In genomic region chr8:122962046-122962445, GRCm38 (mm10) we compare ENCODE assay signal across 19 mouse cellular contexts.
DNase-seq lines count a peak whose midpoint lies in the region; ATAC-seq and TF ChIP-seq lines count a peak whose summit lies in the region.
"Had no signal": no experiment of that assay in that cellular context is flagged by ENCODE, and none has a peak within 500 bp of the region (broad histone marks: within the 10 kb centered on the region; RNA-seq: fewer than 3 reads in every experiment).

No protein-coding gene starts in this region.

- H3K4me3 ChIP-seq in lung, postnatal 0 days (ENCODE audit: low read depth, low read length) = no peak overlapping the region
- H3K4me3 ChIP-seq in MEL (ENCODE audit: control insufficient read depth in 1 of 2, insufficient read depth in 1 of 2, low read depth in 2 of 2, low read length in 2 of 2) = no peak overlapping the region
- H3K4me3 ChIP-seq in intestine, postnatal 0 days (ENCODE audit: low read depth, low read length) = no peak overlapping the region
- no peak overlapping the region for H3K4me3 ChIP-seq in myocyte
- H3K4me3 ChIP-seq in heart, embryonic 12.5 days = no peak overlapping the region
- no peak overlapping the region for H3K4me3 ChIP-seq in hindbrain, embryonic 13.5 days
- H3K4me3 ChIP-seq: embryonic facial prominence, embryonic 15.5 days; hindbrain, embryonic 15.5 days; layer of hippocampus, adult 2 months; limb, embryonic 15.5 days had no signal

- no peak for TF ChIP-seq EP300 in lung, postnatal 0 days (IDR thresholded peaks at IDR 0.05)
- TF ChIP-seq EP300 in MEL (IDR thresholded peaks at IDR 0.05; ENCODE audit: low read depth in 1 of 2, low read length in 2 of 2) = no peak

- TF ChIP-seq POLR2A in MEL (IDR thresholded peaks at IDR 0.05; ENCODE audit: control insufficient read depth in 1 of 2, insufficient read depth in 1 of 2, low read depth in 1 of 2, low read length in 2 of 2, poor library complexity in 1 of 2) (no peak), myocyte (IDR thresholded peaks at IDR 0.05; ENCODE audit: insufficient read length, low read depth) (no peak)

- H3ac ChIP-seq in myocyte (ENCODE audit: control insufficient read depth, insufficient read length) = no peak overlapping the region

- no peak for TF ChIP-seq CTCF in lung, postnatal 0 days (IDR thresholded peaks at IDR 0.05)
- TF ChIP-seq CTCF in MEL (IDR thresholded peaks at IDR 0.05 in 2 of 3, conservative IDR thresholded peaks at IDR 0.05 in 1 of 3; ENCODE audit: control insufficient read depth in 1 of 3, insufficient read depth in 1 of 3, low read depth in 2 of 3, low read length in 3 of 3, poor library complexity in 1 of 3, severe bottlenecking in 1 of 3) = no peak
- no peak for TF ChIP-seq CTCF in intestine, postnatal 0 days (IDR thresholded peaks at IDR 0.05; ENCODE audit: low read depth)

- H3K79me2 ChIP-seq in MEL (ENCODE audit: control insufficient read depth, insufficient read depth, low read length, poor library complexity) (peaks cover 79% of the 10 kb centered on the region), myocyte (ENCODE audit: control insufficient read depth, insufficient read depth) (peaks cover 100% of the 10 kb centered on the region)

- no peak overlapping the region for H3K4me2 ChIP-seq in lung, postnatal 0 days (replicated peaks; ENCODE audit: low read depth, low read length)
- no peak overlapping the region for H3K4me2 ChIP-seq in intestine, postnatal 0 days (replicated peaks; ENCODE audit: low read depth)
- H3K4me2 ChIP-seq in myocyte (ENCODE audit: low read depth) = peak overlapping the region; percentile 51
- H3K4me2 ChIP-seq in heart, embryonic 12.5 days = no peak overlapping the region
- no peak overlapping the region for H3K4me2 ChIP-seq in hindbrain, embryonic 13.5 days
- H3K4me2 ChIP-seq: embryonic facial prominence, embryonic 15.5 days; hindbrain, embryonic 15.5 days; limb, embryonic 15.5 days had no signal

- no peak for DNase-seq in lung, postnatal 0 days (ENCODE audit: low spot score)
- DNase-seq in lung, adult 18-20 months = no peak
- no peak for DNase-seq in MEL (ENCODE audit: low read depth, low spot score)
- DNase-seq: adrenal gland, adult 8-10 months; cerebellum, postnatal 25 days; heart, adult 11 months; heart, postnatal 36 days; lung, postnatal 14 days; retina, postnatal 1 day; right cerebral cortex, postnatal 4 days; thymus, postnatal 36 days had no signal

- peaks cover 20% of the 10 kb centered on the region; the same call in 1 of the 2 replicates for H3K4me1 ChIP-seq in lung, postnatal 0 days (ENCODE audit: insufficient read depth, low read depth, low read length)
- H3K4me1 ChIP-seq in MEL (ENCODE audit: control insufficient read depth in 1 of 2, insufficient read depth in 2 of 2, low read length in 2 of 2) = peaks cover 30 to 36% of the 10 kb centered on the region in 2 experiments
- peaks cover 24% of the 10 kb centered on the region for H3K4me1 ChIP-seq in intestine, postnatal 0 days (replicated peaks; ENCODE audit: control insufficient read depth, insufficient read depth, low read length)
- H3K4me1 ChIP-seq in heart, embryonic 12.5 days (replicated peaks) = peaks cover 47% of the 10 kb centered on the region
- peaks cover 16% of the 10 kb centered on the region for H3K4me1 ChIP-seq in hindbrain, embryonic 13.5 days (replicated peaks)

- WGBS in lung, postnatal 0 days = 45% methylated on average over 5 of the region's 5 CpGs
- WGBS in intestine, postnatal 0 days = 37% methylated on average over 5 of the region's 5 CpGs
- 59% methylated on average over 5 of the region's 5 CpGs for WGBS in heart, embryonic 12.5 days
- WGBS in hindbrain, embryonic 13.5 days = 59% methylated on average over 5 of the region's 5 CpGs

- H3K27me3 ChIP-seq in lung, postnatal 0 days (replicated peaks; ENCODE audit: insufficient read depth, low read length) = no peaks in the 10 kb centered on the region
- H3K27me3 ChIP-seq in MEL (ENCODE audit: control insufficient read depth in 1 of 2, insufficient read depth in 2 of 2, low read length in 2 of 2) (no peaks in the 10 kb centered on the region), myocyte (ENCODE audit: control insufficient read depth, insufficient read depth, insufficient read length) (no peaks in the 10 kb centered on the region)
- H3K27me3 ChIP-seq in intestine, postnatal 0 days (replicated peaks; ENCODE audit: control insufficient read depth, insufficient read depth, low read length) = no peaks in the 10 kb centered on the region
- no peaks in the 10 kb centered on the region for H3K27me3 ChIP-seq in heart, embryonic 12.5 days (replicated peaks)
- no peaks in the 10 kb centered on the region for H3K27me3 ChIP-seq in hindbrain, embryonic 13.5 days
- H3K27me3 ChIP-seq: embryonic facial prominence, embryonic 15.5 days; hindbrain, embryonic 15.5 days; limb, embryonic 15.5 days had no signal

- H3K9ac ChIP-seq in lung, postnatal 0 days (replicated peaks; ENCODE audit: low read depth) = no peak overlapping the region
- peak overlapping the region; percentile 41 for H3K9ac ChIP-seq in MEL (ENCODE audit: control insufficient read depth, low read depth, low read length, poor library complexity, severe bottlenecking)
- H3K9ac ChIP-seq in intestine, postnatal 0 days (ENCODE audit: low read depth, low read length) = no peak overlapping the region
- no peak overlapping the region for H3K9ac ChIP-seq in heart, embryonic 12.5 days
- no peak overlapping the region for H3K9ac ChIP-seq in hindbrain, embryonic 13.5 days
- H3K9ac ChIP-seq: embryonic facial prominence, embryonic 15.5 days; hindbrain, embryonic 15.5 days; limb, embryonic 15.5 days had no signal

- no peaks in the 10 kb centered on the region for H3K9me3 ChIP-seq in lung, postnatal 0 days (ENCODE audit: low read length)
- H3K9me3 ChIP-seq in MEL (replicated peaks; ENCODE audit: insufficient read depth, low read length) = no peaks in the 10 kb centered on the region
- H3K9me3 ChIP-seq in intestine, postnatal 0 days (ENCODE audit: control insufficient read depth) = no peaks in the 10 kb centered on the region
- H3K9me3 ChIP-seq in heart, embryonic 12.5 days (replicated peaks) = no peaks in the 10 kb centered on the region
- H3K9me3 ChIP-seq in hindbrain, embryonic 13.5 days = no peaks in the 10 kb centered on the region
- H3K9me3 ChIP-seq: embryonic facial prominence, embryonic 15.5 days; hindbrain, embryonic 15.5 days; limb, embryonic 15.5 days had no signal

- H3K36me3 ChIP-seq in lung, postnatal 0 days (ENCODE audit: insufficient read depth, low read length) = 0 out of 2 replicates have a peak, but pooled peaks cover 3% of the 10 kb centered on the region
- peaks cover 9 to 59% of the 10 kb centered on the region in 2 experiments for H3K36me3 ChIP-seq in MEL (ENCODE audit: control insufficient read depth in 1 of 2, insufficient read depth in 2 of 2, low read length in 2 of 2)
- H3K36me3 ChIP-seq in intestine, postnatal 0 days (ENCODE audit: control insufficient read depth, insufficient read depth) = 0 out of 2 replicates have a peak, but pooled peaks cover 7% of the 10 kb centered on the region
- H3K36me3 ChIP-seq in myocyte (ENCODE audit: control insufficient read depth, insufficient read depth) = no peaks in the 10 kb centered on the region
- H3K36me3 ChIP-seq in heart, embryonic 12.5 days = no peaks in the 10 kb centered on the region
- H3K36me3 ChIP-seq in hindbrain, embryonic 13.5 days = no peaks in the 10 kb centered on the region
- H3K36me3 ChIP-seq: hindbrain, embryonic 15.5 days had no signal

- no peak for TF ChIP-seq RAD21 in MEL (IDR thresholded peaks at IDR 0.05; ENCODE audit: low read depth, low read length)

- no peak for ATAC-seq in lung, postnatal 0 days
- ATAC-seq in intestine, postnatal 0 days = no peak
- no peak for ATAC-seq in heart, embryonic 12.5 days (ENCODE audit: insufficient number of reproducible peaks, low FRiP score)
- ATAC-seq in hindbrain, embryonic 13.5 days (ENCODE audit: low FRiP score) = no peak

- H3K27ac ChIP-seq in lung, postnatal 0 days (ENCODE audit: low read length) = peak overlapping the region; percentile 6; the same call in 1 of the 2 replicates
- H3K27ac ChIP-seq in MEL (ENCODE audit: control insufficient read depth, low read depth, low read length) = peak overlapping the region; percentile 55
- H3K27ac ChIP-seq in intestine, postnatal 0 days (ENCODE audit: low read depth, low read length) = 0 out of 2 replicates have a peak overlapping the region, but pooled peaks have one; percentile 23
- no peak overlapping the region for H3K27ac ChIP-seq in heart, embryonic 12.5 days (ENCODE audit: poor library complexity, severe bottlenecking)
- no peak overlapping the region for H3K27ac ChIP-seq in hindbrain, embryonic 13.5 days
- H3K27ac ChIP-seq: embryonic facial prominence, embryonic 15.5 days; hindbrain, embryonic 15.5 days; layer of hippocampus, adult 2 months; limb, embryonic 15.5 days had no signal

TF ChIP-seq in MEL, 35 proteins besides CTCF, POLR2A, EP300 and RAD21 (continues in another document):
- TF ChIP-seq ELF1 (IDR thresholded peaks at IDR 0.05; ENCODE audit: low read depth, low read length) (no peak), HCFC1 (IDR thresholded peaks at IDR 0.05; ENCODE audit: low read depth, low read length) (no peak), POLR2AphosphoS2 (IDR thresholded peaks at IDR 0.05; ENCODE audit: low read length) (no peak), USF2 (IDR thresholded peaks at IDR 0.05; ENCODE audit: borderline replicate concordance in 1 of 2, insufficient read depth in 1 of 2, low read depth in 1 of 2, low read length in 2 of 2) (no peak), UBTF (IDR thresholded peaks at IDR 0.05; ENCODE audit: borderline replicate concordance, insufficient read depth, low read depth, low read length) (no peak), MAX (IDR thresholded peaks at IDR 0.05; ENCODE audit: low read length) (no peak), NRF1 (IDR thresholded peaks at IDR 0.05; ENCODE audit: insufficient read depth, low read depth, low read length, poor library complexity, severe bottlenecking) (no peak), MYB (IDR thresholded peaks at IDR 0.05; ENCODE audit: low read depth, low read length) (no peak)

TF ChIP-seq in myocyte, 11 proteins besides CTCF, POLR2A, EP300 and RAD21:
- TF ChIP-seq MYOG (IDR thresholded peaks at IDR 0.05; ENCODE audit: control insufficient read depth in 1 of 3, insufficient read depth in 1 of 3, insufficient read length in 2 of 3, low read depth in 2 of 3) (no peak), MAX (IDR thresholded peaks at IDR 0.05; ENCODE audit: low read depth) (no peak), CEBPB (IDR thresholded peaks at IDR 0.05; ENCODE audit: insufficient read depth, poor library complexity, severe bottlenecking) (no peak), REST (IDR thresholded peaks at IDR 0.05; ENCODE audit: insufficient read depth, insufficient read length) (no peak), USF1 (IDR thresholded peaks at IDR 0.05; ENCODE audit: low read depth) (no peak), E2F4 (IDR thresholded peaks at IDR 0.05; ENCODE audit: insufficient read depth) (no peak), MYOD1 (IDR thresholded peaks at IDR 0.05; ENCODE audit: control insufficient read depth in 1 of 3, insufficient read length in 2 of 3, low read depth in 2 of 3) (no peak)

Comparison
In these comparisons a context has a peak if more than half of its experiments do, and no peak if none do; other contexts are left out.
1. H3K27ac ChIP-seq: peak in lung, postnatal 0 days (single experiment), MEL (single experiment) and intestine, postnatal 0 days (single experiment); none in heart, embryonic 12.5 days (single experiment) and hindbrain, embryonic 13.5 days (single experiment).